Mouse (Mus musculus) urinary bladder, postnatal 14 days (tissue): ENCODE data around the gene Cradd.

Source experiments
- DNase-seq: peaks from one replicate; pipeline ENCODE4 v3.0.0; 2021; ENCODE audit warnings: low spot score

Gene Cradd

GRCm38 (mm10) chr10:95239196-95240069 lies 84.5 kb downstream of the Cradd start:
- no peak for DNase-seq

DNA sequence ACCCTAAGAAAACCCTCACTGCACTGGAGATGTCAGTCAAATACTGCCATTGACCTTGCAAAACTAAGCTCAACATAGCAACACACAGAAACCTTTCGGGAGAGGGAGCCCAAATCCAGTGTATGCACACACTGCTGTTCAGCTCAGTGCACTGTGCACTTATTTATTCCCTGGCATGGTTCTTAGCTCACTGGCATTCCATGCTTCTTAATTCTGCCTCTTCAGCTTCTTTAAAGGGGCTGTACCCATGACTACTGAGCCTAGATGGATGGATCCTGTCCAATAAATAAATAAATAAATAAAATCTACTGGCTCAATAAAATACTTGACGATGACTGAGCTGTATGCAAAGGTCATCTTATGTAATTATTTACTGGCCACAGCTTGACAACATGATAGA lies 85.3 kb downstream of the Cradd start:
- no peak for DNase-seq

DNA sequence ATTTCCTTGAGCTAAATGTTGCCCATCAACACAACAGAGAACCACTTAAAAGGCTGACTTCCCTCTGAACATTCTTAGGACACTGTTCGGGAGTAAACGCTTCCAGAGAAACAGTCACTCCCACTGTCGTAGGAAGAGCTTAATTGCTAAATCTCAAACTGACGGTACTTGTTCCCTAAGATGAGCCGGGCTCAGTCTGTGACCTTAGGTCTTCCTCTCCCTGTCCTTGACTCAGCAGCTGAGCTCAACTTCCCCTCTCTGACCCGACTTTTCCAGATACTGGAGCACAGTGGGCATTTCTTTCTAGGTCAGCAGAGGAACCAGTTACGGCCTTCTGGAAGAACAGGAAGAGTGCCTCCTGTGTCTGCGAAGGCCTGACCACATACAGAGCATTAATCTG lies 87.7 kb downstream of the Cradd start:
- no peak for DNase-seq

DNA sequence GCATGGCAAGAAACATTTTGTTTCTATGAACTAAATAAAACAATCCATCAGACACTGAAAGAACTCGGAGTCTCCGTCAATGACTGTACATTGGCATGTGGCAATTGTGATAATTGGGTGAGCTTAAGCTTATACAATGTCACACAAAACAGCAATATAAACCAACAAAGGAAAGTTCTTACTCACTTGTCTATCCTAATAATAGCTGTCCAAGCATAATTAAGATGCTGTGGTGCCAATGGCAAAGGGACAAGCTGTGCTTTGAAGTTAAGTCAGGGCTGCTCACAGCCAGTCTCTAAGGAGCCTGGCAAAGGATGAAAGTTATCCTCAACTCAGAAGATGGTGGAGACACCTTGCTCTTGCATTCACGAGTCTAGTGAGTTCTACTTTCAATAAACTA lies 89.3 kb downstream of the Cradd start:
- no peak for DNase-seq

DNA sequence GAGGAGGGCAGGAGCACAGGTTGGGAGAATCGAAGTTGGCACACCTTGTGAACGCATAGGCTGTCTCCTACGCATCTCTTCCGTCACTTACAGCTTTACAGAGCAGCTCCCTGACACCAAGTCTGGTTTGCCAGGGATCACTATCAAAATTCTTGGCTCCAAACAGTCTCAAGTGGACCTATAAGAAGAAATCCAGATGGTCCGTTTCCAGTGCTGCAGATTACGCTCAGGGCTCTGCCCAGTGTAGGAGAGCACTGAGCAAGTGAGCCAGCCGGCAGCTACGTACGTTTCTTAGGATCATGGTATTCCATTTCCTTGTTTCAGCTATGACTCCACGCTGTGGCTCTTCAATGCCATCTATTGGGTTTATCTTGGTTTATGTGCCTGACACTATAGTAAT lies 90.9 kb downstream of the Cradd start:
- DNase-seq: no peak

DNA sequence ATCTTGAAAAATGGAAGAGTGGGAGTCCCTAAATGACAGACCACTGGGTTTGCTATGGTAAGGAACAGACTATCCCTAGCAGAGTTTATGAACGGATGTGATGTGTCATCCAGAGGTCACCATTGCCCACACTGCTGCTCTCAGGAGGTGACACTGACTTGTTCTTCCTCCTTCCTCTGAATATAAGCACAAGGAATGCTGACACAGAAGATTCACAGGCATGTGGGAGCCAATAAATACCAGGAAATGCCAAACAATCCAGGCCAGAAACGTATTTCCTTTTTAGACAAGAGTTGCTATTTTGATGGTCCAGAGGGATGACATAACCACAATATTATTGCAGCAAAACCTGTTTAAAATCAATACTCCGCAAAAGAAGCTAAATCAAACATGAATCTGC lies 91.4 kb downstream of the Cradd start:
- DNase-seq: no peak

DNA sequence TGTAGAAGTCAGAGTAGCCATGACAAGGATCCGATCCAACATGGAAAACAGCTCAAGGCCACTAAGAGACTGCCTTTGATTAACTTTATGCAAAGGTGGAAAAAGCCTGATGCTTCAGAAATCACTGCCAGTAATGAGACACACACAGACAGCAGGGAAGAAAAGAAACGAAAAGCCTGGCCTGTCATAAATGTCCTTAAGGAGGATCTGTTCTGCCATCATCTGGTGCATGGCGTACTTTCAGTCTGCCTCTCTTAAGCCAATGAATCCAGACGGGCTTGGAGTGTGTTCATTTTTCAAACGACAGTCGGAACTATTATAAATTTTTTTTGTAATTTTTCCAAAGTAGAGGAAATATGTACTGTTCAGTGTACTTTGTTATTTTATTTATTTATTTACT lies 95.7 kb downstream of the Cradd start:
- no peak for DNase-seq

DNA sequence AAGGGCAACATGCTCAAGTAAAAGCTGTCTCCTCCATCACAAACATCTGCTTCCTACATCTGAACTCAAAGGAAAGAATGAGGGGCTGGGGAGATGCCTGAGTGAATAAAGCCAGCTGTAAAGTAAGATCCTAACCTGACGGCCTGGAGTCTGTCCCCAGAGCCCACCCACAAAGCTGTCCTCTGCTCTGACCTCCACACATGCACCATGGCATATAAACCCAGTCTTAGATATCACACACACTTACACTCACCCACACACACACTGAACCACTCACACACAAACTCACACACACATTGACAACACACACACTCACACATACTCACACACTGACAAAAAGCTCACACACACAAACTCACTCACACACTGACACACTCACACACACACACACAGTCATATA lies 96.3 kb downstream of the Cradd start:
- DNase-seq: no peak

GRCm38 (mm10) chr10:95226772-95227171 lies 97.2 kb downstream of the Cradd start:
- no peak for DNase-seq

DNA sequence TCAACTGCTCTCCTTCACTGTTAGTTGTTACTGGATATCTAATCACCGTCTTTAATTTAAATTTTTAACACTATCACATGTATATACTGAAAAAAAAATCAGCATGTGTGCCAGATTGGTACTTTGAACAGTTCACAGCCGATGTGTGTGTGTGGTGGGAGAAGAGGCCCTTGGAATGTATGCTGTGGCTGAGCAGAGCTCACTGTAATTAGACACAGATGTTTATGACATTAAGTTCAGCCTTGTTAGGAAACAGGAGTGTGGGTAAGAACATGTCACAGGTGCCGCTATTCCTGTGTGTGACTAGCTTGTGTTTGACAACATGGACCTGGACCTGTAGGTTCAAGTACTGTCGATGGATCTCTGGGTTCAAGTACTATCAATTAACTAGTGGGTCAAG lies 98.9 kb downstream of the Cradd start:
- DNase-seq: no peak

GRCm38 (mm10) chr10:95223211-95223610 lies 100.7 kb downstream of the Cradd start:
- DNase-seq: no peak

GRCm38 (mm10) chr10:95221914-95222313 lies 102.0 kb downstream of the Cradd start:
- no peak for DNase-seq

DNA sequence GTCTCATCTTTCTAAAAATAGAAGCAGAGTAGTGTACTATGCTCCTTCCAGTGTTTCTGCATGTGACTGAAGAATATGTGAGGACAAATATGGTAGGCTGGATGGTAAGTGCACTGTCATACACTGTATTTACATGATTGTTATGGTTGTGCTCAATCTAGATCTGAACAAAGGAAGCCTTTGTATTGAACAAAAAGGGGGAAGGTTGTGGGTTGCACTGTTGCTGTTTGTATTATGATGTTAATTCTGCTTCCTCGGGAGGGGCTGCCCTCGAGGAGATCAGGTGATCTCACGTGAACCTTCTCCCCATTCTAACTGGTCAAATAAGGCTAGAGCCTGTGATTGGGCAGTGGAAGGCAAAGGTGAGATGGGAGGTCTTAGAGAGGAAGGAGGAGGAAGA lies 103.4 kb downstream of the Cradd start:
- no peak for DNase-seq

DNA sequence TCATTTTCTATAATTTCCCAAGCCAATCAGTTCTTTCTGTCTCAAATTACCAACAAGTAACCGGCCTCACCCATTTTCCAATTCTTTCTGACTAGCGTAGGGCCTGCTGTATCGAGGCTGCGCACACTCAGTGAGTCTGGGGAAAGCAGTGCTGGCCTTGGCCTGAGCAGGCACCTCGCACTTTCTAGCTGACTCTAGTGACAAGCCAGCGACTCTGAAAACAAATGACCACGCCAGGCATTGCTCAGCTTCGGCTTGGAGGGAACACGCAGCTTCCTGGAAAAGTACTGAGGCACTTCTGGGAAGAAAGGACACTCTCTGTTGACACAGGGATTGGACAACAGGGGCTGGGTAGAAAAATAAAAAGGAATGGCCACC lies 105.3 kb downstream of the Cradd start:
- DNase-seq: peak; percentile 10

GRCm38 (mm10) chr10:95217956-95218682 lies 105.8 kb downstream of the Cradd start:
- peak; percentile 40 for DNase-seq

DNA sequence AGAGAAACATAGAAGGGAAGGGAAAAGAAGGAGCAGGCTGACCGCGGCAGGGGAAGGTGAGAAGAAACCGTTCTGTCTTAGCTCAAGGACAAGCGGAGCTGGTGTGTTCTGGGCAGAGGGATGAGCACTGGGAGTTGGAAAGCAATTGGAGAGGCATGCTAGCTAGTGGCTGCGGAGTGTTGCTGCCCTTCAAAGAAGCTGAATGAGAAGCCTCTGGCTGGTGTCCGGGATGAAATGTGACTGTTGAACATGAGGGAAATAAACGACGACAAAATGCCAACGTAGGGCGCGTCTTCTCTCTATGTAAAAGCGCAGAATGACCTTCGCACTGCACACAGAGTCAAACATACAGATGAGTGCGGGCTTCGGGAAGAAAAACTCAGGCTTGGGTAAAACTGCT lies 108.6 kb downstream of the Cradd start:
- no peak for DNase-seq

DNA sequence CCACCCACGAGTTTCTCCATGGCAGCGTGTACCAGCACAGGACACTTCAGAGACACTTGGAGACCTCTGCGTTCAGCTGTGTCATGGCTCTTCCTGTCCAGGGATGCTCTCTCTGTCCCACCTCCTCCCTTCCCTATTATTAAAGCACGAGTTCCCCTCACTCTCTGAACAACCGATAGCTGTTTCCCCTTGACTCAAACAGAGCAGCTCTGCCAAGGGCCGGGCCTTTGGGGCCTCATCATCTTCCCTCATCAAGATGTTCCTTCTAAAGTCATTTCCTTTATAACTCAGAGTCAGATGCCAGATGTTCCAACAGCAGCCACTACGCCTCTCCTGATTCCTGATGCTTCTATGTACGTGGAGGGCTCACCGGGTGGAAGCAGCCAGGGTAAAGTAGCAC lies 110.1 kb downstream of the Cradd start:
- no peak for DNase-seq

DNA sequence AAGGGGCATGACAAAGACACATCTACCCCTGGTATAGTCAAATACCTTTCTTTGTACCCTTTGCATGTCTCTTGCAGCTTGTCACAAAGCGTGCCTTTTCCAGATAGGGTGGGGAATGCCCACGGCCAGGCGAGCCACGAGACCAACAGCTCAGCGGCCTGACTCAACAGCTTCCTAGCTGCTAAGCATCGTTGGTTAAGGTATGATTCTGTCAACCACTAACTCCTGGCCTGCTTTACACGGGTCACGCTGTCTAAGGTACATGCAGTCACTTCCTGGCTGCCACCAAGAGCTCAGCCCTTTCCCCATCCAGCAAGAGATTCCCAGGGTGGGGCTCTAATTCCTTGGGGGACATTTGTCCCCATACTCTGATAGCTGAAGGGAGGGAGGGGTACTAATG lies 110.6 kb downstream of the Cradd start:
- DNase-seq: no peak

DNA sequence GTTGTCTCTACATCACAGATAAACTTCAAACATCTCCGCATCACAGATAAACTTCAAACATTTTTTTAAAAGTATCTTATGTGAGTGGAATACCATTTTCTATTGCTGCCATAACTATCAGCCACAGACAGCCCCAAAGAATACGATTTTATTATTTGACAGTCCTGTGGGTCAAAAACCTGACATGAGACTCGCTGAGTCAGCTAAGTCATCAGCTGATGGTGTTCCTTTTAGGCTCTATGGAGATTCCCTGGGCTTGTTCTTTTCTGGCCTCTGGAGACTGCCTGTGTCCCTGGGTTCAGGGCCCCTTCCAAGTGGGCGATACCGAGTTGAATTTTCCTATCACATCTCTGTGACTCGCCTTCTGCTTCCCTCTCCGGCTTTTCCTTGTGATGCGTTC lies 112.3 kb downstream of the Cradd start:
- DNase-seq: no peak

DNA sequence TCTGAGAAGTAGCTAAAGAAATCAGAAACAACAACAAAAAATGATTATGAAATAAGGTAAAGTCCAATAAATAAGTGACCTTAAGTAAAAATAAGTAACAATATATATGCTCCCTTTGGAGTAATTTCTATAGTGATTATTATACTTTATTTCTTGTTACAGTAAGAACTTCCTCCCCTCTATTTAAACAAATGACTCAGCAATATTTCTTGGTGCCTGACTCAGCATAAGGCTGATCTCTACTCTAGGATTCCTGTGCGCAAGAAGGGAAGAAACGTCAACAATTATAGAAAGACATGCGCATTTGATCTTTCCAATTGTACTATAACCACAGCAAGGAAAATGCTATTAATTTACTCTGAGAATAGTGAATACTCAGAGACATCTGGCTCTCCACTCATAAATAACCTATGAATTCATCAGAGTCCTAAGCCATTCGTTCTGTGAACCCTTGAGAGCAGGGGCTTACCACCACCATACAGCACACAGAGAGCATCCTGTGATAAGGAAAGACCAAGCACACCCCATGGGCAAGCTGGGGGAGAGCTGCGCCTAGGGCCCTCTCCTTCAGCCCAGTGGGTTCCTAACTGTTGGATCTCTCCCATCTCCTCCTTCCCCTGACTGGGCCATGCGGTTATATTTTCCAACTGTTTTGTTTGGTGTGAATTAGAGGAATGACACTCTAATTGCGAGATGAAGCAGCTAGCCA lies 113.1 kb downstream of the Cradd start:
- no peak for DNase-seq

GRCm38 (mm10) chr10:95210167-95210566 lies 113.8 kb downstream of the Cradd start:
- DNase-seq: no peak

DNA sequence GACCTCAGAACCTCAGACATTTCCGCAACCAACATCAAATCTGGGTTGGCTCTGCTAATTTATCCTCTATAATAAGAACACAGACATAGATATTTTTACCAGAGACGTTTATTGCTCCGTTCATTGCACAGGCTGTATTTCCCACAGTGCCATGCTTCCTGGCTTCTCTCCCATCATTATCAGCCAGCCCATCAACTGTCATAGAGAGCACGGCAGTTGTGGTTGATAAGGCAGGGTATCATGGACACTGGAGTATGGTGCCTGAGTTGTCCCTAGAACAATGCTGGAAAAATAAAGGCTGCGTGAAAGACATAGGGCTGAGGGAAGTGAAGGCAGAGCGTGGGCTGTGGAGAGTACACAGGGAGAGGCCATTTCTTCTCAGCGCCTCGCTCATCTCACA lies 116.5 kb downstream of the Cradd start:
- DNase-seq: no peak

DNA sequence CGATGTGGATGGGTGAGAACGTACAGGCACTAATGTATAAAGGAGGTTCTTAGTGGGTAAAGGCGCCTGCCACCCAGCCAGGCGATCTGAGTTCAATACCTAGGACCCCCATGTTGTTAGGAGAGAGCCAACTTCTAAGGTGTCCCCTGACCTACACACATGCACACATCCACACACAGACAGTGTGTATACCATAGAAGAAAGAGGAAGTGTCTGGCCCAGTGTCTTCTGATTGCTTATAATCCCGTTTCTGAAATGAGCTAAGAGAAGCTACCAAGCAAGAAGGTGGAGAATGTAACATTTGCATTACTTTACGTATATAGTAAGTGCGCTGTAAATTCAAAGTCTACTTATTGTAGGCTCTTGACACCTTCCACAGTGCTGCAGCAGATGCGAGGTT lies 122.4 kb downstream of the Cradd start:
- no peak for DNase-seq
